Mouse (Mus musculus): Measurements from ENCODE around the gene Itk. TPM values are rescaled to one million over a fixed set of nuclear protein-coding genes. Genes with fewer than 3 reads are reported as not detected.

Itk gene
- polyA plus RNA-seq, 1 experiment, result 0.05 TPM

DNA sequence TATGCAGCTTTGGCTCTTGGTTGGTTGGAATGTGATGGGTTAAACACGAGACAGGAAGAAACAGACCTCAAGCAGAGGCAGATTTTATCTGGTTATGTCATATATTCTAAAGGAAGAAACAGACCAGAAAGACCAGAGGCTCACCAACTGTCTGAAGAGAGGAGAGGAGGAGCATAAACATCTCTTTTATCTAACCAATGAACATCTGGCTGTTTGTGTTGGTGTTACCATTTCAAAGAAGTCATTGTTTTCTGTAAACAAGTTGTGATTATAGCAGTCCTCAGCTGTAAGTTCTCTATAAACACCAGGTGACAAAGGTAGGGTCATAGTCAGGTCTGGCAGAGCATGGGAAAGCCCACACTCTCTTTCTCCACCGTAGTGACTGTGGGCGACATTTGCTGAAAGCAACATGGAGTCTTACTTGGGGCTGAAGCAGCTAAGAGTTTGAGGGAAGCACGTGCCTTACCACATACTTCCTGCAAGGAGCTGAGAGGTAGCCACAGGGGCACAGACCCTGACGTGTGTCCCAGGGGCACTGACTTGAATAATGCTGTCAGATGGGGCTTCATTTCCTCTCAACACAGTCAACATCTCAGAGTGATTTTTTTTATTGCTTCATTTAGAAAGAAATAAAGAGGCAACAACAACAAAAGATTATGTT is 45.3 kb downstream of the Itk start:
- no peak for TF ChIP-seq GATA1 (IDR thresholded peaks at IDR 0.05; ENCODE audit: low read length)

DNA sequence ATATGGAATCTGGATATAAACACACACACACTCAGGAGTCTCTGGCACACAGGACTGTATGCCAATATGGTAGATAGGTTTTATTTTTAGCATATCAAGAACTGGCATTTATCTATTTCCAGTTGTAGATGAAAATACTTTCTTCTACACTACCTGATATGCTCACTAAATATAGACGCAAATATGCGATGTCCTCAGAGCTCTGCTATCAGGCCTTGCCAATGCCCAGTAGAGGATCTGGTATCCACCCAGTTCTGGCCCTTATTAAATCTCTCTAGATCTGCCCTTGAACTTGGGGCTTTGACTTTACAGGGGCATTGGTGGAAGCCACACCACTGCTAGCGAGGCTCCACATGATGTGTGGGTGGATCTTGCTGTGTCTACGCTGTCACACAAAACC is 47.4 kb downstream of the Itk start:
- no peak for TF ChIP-seq GATA1 (IDR thresholded peaks at IDR 0.05; ENCODE audit: low read length)

DNA sequence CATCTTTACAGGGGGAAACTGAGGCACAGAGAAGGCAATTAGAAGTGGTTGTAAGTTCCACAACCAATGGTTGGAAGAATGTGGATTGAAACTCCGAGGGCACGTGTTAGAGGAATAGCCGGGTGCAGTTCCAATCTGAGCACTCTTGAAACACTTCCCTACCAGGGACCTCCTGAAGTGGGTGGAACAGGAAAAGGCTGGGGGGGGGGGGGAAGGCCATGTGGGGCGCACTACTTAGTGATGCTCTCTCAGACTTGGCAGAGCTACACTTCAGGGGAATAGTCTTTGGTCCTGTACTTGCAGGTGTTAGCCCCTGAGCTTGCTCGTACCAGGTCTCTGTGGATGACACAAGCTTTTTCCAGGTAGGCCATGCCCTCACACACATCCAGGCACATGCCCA is 53.3 kb downstream of the Itk start:
- TF ChIP-seq GATA1 (IDR thresholded peaks at IDR 0.05; ENCODE audit: low read length), result no peak

DNA sequence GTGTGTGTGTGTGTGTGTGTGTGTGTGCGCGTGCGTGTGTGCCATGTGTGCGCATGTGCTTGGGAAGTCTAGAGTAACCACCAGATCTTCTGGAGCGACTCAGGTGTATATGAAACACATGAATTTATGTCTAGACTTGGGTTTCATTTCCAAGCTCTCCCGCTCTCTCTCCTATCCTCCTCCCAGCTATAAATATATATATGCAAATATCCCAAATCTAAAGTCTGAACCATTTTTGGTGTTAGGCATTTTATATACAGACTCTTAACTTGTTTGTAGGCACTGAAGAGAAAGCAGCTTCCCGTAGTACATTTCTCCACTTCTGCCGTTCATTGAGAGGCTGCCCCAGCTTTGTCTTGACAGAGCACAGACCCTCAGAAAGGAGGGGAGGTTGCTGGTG is 57.1 kb downstream of the Itk start:
- no peak for TF ChIP-seq GATA1 (IDR thresholded peaks at IDR 0.05; ENCODE audit: low read length)

DNA sequence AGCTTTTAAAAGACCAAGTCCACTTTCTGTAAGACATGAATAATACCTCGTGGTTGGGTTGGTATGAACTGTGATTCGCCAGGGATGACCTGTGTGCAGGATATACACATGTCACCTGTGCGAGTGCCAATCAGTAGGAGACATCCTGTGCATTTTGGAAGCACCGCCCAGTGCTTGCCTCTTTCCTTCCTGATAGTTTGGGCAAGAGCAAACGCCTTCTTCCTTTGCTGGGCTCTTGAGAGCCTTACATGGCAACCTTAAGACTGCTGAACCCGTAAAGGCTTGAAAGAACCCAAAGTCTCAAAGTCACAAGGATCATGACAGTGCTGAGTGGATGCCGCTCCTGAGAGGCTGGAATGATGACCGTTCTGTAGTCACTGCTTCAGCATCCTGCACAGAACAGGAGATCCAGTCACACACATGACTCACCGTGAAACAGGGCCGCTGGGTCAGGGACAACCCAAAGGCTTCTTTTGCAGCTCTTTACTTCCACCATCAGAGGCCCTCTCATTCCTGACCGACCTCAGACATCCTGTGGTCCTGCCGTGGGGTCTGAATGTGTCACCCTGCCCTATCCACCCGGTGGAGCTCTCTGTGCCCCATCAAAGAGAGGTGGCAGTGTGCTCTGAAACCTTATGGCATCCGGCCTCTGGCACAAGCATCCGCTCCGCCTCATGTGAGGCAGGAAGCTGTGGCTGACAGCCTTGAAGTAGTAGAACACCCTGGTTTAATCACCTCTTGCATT is 62.9 kb downstream of the Itk start:
- no peak for TF ChIP-seq GATA1 (IDR thresholded peaks at IDR 0.05; ENCODE audit: low read length)

DNA sequence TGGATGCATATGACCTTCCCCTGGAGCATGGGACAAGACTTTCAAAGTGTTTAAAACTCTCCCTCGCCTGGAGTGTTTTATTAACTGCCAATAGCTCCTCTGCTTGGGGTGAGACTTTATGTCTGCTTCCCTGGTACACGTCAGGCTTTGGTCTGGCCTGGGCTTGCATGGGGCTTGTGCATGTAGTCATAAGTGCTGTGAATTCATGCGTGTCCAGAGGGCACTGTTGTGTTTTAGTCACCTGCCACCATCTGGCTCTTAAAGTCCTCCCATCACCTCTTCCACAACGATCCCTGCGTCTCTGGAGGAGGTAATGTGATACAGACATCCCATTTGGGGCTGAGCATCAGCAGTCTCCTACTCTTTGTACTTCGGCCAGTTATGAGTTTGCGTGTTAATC is 67.8 kb downstream of the Itk start:
- TF ChIP-seq GATA1 (IDR thresholded peaks at IDR 0.05; ENCODE audit: low read length), result no peak

DNA sequence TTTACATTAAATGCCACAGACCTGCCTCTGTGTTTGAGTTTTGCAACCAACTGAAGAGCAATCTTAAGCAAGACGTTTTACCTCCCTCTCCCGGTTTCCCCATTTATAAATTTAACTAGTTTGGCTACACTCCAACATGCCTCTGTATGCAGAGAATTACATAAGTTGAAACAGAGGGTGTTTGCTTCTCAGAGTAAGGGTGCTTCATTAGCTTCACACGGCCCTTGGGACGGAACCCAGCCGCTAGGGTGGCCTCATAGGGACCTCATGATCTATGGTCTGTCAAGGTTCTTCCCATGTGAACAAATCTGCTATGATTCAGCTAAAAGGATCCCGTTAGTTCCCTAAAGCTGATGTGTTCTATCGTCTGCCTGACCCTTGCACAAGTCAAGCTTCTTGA is 74.8 kb downstream of the Itk start:
- TF ChIP-seq GATA1 (IDR thresholded peaks at IDR 0.05; ENCODE audit: low read length), result no peak

DNA sequence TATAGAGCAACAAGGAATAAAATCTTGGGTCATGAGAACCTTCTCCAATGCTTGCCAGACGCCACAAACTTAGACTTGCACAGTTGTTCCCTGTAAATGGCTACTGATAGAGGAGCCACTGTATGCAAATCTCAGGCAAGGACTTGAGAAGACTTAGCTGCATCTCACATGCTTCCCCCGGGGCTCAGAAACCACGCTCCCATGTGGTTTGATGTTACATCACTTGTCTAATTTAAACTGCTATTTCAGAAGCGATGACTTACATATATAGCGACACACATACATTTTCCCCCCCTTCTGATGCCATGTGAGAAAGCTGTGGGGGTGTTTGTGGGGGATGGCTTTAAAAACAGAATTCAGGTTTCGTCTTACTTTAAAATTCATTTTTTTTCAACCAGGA is 75.5 kb downstream of the Itk start:
- no peak for TF ChIP-seq GATA1 (IDR thresholded peaks at IDR 0.05; ENCODE audit: low read length)

DNA sequence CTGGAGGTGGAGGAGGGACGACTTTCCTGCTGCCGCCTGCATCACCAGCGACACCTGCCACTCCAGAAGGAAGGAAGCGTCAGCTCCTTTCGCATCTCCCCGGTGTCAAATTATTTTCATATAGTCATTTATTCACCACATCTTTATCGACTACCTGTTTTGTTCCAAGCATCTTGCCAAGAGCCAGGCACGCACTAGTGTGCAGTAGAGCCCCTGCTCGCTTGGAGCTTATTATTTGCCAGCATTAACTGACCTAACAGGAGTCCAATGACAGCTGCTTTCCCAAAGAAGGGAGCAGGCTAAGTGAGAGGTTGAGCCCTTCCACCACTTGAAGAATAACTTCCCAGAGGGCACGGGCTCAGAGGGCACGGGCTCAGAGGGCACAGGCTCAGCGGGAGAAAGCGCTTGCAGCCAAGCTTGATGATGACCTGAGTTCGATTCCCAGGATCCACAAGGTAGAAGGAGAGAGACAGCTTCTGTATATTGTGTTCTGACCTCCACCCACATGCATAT is 76.7 kb downstream of the Itk start, which contains the start of gene Cyfip2:
TSS of gene Cyfip2 (minus strand) at position 337 of the 513 bp plus-strand sequence.
- no peak for TF ChIP-seq GATA1 (IDR thresholded peaks at IDR 0.05; ENCODE audit: low read length)

DNA sequence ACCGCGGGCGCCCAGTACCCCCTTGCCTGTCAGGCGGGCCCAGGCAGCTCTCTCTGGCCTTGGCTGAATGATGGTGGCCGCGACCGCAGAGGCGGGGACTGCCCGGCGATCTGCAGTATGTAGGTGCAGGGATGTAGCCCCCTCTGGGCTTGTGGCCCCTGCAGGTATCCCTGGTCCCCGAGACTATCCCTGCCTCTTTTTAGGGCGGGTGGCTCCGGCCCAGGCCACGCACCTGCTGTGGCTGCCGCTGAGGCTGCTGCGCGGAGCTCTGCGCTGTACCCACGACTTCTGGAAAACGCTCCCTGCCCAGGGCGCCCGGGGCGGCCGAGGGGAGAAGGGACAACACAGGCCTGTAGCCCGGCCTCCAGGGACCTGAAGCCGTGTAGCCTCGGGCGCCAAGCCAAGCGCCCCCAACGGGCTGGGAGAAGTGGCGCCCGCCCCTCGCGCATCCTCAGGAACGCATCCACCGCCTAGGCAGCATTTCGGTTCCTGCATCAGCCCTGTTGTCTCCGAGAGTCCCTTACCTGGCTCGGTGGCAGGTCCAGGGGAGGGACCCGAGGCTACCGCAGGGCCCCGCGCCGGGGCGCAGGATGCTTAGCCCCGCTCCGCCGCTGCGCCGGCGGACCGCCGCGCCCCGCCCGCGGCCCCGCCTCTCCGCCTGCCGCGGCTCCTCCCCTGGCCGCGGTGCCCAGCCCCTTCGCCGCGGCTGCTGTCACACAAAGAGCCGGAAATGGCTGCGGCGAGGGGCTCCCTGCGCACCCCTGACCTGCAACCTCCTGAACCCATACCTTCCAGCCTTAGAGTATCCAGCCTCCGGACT is 77.4 kb downstream of the Itk start:
- no peak for TF ChIP-seq GATA1 (IDR thresholded peaks at IDR 0.05; ENCODE audit: low read length)

DNA sequence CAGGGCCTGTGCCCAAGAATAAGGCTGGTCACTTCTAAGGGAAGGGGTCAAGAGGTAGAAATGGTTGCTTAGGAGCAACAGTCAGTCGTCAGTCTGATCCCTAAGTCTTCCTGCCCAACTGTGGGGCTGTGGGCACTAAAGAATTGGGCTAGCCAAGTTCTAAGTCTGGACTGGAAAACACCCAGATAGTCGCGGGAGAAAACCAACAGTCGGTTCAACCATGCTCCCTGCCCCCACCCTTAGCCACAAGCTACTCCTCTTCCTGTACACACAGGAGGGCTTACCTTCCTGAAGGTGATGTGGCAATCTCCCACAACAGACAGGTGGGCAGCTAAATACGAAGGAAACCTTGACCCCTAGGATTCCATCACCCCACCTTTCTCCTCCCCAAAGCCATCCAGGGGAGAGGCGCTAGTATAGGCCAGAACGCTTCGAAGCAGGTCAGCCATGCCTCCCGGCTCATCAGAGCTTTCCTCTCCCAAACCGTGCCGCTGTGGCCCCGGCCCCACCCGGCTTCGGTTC is 78.1 kb downstream of the Itk start:
- TF ChIP-seq GATA1 (IDR thresholded peaks at IDR 0.05; ENCODE audit: low read length), result no peak

DNA sequence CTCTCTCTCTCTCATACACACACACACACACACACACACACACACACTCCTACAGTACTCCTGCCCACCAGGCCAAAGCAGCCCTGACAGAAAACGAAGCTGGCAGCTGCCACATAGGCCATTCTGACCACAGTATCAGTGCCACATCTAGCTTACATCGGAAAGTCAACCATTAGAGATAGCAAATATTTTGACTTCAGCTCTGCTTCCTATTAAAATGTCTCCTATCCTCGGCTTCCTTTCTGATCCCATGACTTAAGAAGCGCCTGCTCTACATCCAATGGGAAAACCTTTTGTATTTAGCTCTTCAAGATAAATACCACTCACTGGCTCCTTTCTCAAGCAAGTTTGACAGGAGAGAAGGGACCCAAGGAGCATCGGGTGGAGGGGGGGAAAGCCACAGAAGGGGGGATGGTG is 78.7 kb downstream of the Itk start:
- no peak for TF ChIP-seq GATA1 (IDR thresholded peaks at IDR 0.05; ENCODE audit: low read length)

DNA sequence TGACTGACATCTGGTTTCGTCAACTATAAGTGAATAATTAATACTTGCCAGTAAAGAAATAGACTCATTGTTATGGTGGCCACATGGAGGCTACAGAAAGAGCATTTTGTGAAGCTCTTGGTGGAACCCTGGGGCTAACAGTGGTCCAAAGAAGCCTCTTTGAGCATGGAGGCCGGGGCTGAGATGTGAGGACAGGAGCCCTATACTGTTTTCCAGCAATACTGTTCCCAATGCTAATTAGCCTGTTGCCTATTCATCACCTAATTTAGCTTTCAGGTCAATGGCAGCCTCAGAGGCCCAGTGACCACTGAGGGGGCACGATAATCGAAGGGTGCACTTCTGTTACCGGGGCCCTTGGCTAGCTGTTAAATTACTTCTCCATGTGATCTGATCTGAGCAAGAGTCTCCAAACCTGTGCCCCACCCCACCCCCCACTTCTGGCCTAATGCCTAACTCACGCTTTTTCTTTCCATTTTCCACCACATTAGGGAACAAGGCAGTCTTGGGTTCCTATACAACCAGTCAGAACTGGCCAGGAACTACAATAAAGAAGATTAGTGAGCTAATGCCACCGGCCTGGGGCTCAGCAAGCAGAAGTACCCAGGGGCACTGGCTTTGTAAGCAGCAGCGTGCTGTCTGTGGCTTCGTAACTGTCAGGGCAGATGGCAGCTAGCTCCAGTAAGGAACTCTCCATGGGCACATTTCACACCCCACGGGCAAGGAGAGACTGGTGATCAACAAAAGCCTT is 79.3 kb downstream of the Itk start:
- no peak for TF ChIP-seq GATA1 (IDR thresholded peaks at IDR 0.05; ENCODE audit: low read length)

DNA sequence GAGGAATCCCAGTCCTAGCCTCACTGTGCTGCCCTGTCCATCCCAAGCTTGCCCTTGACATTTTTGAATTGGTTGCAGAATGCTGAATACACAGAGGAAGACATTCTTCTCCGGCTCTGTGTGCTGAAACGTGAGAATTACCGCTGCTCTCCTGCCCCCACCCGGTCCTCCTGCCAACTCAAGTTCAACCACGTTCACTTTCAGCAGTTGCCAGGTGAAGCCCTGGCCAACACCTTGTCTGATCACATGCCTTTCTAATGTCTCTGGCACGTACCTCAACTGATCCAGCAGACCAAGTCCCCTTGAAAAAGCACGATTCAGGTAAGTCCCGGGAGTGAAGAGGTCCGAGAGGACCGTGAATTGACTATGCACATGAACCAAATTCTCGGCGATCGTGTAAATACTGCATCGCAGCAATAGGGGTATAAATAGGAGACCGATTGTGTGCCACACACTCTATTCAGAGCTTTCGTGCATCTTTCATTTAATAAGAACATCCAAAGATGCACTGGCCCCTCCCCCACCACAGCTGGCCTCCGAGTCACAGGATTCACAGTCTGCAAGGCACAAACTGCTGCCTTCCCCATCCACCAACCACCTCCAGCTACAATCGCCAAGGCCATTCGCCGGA is 80.1 kb downstream of the Itk start:
- no peak for TF ChIP-seq GATA1 (IDR thresholded peaks at IDR 0.05; ENCODE audit: low read length)

Data from G1E-ER4 (cell line).